Mouse (Mus musculus): ENCODE results near the gene Bex1.
"Not testable (repeated sequence)": the region's sequence is repeated elsewhere in the genome, so short reads cannot be mapped to it uniquely, and the experiment has no call there.

The Bex1 gene

DNA sequence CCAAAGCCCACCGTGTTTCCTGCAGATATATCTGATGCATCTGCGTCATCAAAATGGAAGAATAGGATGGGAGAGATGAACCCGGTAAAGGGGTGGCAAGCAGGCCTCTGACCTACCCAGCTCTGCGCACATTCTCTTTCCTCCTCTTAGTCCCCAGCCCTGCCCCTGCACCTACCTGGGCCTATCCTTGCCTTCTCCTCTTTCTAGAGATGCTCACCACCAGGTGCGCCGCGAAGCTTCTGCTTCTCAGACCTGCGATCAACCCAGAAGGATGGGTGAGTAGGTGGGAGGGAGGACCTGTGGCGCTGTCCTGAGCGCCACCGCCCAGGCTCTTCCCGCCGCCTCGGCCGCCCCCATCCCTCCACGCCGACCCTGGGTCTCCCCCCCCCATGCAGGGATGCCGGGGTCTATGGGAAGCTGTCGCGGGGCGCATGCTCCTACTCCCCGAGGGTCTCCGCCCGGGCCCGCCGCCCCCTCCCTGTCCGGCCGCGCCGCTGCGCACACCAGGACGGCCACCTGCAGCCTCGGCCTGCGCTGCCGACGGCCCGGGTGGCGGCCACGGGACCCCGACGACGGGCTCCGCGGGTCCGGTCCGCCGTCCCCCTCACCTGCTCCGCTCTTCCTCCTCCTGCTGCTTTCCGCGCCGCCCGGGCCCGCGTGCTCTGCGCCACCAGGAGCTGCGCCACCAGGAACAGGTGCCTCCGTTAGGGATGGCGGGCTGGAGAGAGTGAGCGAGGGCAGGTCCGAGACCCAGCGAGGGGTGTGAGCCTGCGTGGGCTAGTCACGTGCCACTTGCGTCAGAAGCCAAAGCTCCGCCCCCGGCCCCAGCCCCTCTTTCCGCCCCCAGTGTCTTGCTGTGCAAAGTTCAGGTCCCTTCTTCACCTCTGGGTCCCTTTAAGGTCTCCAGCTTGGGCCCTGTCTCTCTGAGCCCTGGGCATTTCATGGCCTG is at the start of gene Bex1, which contains the start of gene Tceal7:
Gene Bex1 (minus strand): TSS at position 785 of the 949 bp plus-strand sequence.
Gene Tceal7 (plus strand): TSS at position 51 of the 949 bp plus-strand sequence.
- DNase-seq (ENCODE audit: extremely low read depth, insufficient read length, low spot score), result not testable (repeated sequence)

DNA sequence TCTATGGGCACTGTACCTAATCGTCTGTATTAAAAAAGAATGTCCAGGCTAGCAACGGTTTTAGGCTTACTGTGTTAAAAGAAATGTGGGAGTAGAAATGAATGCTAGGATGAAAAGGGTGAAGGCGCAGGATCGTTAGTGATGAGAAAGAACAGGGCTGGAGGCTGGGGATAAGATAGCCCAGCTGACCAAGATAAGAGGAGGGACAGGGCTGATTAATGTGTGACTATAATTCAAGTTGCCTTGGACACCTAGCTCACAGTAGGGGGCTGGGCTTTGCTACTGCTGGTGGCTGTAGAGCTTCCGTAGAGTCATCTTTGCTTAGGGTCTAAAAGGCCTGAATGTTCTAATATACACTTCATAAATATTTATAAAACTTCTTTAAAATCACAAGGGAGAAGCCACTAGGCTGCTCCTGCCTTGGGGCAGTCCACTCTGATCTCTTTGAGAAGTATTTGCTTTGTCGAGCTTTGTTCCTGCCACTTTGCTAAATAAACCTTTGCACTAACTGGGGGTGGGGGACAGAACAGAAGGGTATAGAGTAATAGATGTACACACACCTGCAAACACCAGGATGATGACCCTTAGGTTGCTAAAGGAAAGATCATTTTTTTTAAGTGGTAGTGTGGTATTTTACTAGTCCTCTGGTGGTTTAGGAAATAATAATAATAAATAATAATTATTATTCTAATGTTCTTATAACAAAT is 36.9 kb upstream of the Bex1 start:
- DNase-seq (ENCODE audit: extremely low read depth, insufficient read length, low spot score), result no peak

DNA sequence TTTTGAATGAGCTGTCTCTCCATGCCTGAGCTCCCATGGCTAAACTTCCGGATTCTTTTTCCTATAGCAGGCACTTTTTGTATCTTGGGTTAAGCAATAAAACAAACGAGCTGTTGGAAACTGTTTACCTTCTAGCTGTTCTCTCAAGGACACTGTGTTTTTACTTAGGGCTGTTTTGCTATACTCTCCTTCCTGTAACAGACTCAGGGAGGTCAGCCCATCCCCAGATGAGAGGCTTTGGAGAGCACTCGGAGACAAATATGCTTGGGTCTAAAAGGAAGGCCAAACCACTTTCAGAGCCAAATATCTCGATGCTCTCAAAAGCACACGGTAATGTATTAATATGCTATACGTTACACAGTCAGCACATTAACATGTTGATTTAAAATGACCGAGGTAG is 34.4 kb upstream of the Bex1 start:
- no peak for DNase-seq (ENCODE audit: extremely low read depth, insufficient read length, low spot score)

DNA sequence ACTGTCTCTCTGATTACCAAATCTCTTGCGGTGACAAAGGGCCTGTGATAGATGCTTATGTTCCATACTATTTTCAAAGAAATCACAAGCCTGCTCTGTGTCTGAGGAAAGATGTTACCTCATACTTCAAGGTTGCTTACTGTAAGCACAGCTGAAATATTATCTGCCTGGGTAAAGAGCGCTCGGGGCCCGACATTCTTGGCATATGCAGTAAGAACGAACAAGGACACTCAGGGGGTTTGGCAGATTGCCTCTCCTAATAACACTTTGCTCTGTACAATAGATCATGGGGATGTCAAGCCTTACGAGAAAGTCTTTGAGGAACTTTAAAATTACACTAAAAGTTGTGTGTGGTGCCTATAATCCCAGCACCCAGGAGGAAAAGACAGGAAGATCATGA is 33.5 kb upstream of the Bex1 start:
- DNase-seq (ENCODE audit: extremely low read depth, insufficient read length, low spot score), result no peak

DNA sequence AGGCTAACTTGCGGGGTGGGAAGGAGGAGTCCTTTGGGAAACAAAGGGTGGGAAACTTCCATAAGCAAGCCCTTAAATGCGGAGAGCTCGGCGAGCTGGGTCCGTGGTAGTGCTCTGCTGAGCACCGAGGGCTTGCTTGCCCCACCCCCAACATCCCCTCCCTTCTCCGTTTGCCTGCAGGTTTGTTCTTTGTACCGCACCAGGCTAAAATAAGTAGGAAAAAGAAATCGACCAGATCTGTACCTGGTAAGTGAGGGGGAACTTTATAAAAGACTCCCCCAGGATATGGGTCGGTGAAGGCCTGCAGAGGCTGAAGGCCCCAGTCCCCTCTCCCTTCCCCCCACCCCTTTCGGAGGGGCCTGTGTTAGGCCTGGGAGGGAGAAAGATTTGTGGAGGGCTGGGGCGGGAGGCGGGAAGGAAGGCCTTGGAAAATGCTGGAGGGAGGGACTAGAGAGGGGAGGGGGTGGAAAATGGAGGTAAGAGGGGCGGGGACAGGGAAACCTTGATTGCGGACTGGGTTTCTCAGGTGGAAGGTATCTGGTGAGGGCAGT is 30.3 kb upstream of the Bex1 start:
- DNase-seq (ENCODE audit: extremely low read depth, insufficient read length, low spot score), result peak; percentile 31

DNA sequence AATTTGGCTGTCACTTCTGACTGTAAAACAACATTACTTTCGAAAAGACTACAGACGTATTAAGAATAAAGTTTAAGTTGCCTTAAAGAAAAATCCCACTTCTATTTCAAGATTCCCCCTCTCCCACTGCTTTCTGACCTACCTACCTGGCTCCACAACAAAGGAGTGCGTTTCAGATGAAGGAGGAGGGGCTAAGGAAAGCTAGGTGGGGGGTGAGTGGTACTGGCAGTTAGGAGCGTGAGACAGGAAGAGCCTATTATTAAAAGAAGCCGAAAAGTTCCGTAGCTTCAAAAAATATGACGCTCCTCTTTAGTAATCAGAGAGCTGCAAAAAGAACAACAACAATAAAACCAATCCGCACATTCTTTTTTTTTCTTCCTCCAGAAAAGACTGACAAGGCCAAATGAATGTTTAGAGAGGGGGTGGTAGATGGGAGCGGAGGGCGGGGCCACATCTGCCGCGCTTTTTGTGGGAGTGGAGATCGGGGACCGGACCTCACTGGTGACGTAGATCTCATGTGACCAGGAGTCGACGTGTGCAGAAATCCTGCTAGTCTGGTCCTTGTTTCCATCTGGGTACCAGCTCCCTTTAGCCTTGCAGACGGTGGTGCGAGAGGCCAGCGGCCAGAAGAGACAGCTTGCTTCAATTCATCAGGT is 29.4 kb upstream of the Bex1 start, which contains the start of gene Tceal9:
Gene Tceal9 (plus strand): TSS at position 506 of the 656 bp plus-strand sequence.
- peak; percentile 82 for DNase-seq (ENCODE audit: extremely low read depth, insufficient read length, low spot score)

DNA sequence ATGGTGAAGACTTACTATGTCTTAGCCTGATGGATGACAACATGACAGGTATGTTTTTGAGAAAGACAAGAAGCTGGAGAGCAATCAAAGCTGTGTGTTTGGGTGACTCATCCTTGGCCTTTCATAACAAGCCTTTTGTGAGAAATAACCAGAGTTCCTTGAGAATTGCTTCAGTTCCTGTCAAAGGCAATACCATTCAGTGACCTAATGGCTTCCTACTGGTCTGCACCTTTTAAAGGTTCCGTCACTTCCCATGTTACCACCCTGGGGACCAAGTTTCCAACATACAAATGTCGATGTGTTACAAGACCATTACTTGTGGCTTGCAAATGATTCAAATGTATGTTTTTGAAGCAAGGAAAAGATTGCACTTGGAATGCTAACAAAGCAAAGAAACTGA is 27.9 kb upstream of the Bex1 start:
- no peak for DNase-seq (ENCODE audit: extremely low read depth, insufficient read length, low spot score)

DNA sequence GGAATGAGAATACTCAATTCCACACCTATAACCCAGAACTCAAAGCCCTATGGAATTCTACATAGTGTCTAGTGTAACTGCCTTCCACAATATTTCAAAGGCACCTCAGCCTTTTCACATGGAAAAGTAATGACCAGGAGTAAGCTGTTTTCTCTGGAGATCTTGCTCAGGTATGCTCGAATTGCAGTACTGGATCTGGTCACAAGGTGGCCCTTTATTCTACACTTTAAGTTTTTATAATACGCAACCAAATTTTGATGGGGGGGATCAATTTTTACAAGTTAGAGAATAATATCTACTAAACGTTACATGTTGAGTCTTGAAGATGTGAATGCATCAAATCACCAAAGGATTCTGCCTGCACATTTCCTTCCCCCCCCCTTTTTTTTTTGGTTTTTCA is 22.8 kb upstream of the Bex1 start:
- no peak for DNase-seq (ENCODE audit: extremely low read depth, insufficient read length, low spot score)

DNA sequence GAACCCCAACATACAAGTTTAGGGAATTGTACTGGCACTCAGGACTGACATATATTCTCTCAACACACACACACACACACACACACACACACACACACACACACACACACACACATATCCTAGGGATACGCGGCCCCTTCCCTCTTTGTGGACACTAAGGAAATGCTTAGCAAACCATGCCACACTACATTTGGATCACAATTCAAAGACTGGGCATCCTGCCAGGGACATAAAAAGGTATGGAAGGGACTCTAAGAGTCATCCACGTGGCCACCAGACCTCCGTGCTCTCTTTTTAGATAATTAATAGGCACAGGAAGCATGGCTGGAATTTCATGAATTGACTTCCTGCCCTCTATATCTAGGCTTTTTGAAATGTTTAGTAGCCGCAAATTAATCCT is 12.5 kb upstream of the Bex1 start:
- no peak for DNase-seq (ENCODE audit: extremely low read depth, insufficient read length, low spot score)

DNA sequence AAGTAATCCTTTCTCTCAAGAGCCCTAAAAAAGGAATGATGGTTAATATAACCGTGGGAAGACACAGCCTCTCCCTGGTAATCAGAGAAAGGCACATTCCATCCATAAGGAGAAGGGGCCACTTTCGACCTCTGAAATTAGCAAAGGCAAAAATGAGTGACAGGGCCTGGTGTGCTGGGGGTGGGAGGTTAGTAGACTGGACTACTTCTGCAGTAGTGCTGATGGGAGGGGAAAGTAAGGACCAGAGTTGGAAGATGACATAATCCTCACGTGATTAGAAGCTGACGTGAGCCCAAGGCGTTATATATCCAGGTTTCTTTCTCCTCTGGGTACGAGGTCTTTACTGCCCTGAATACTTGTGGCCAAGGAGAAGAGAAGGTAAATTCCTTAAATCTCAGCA is 8.4 kb upstream of the Bex1 start:
- DNase-seq (ENCODE audit: extremely low read depth, insufficient read length, low spot score), result no peak

DNA sequence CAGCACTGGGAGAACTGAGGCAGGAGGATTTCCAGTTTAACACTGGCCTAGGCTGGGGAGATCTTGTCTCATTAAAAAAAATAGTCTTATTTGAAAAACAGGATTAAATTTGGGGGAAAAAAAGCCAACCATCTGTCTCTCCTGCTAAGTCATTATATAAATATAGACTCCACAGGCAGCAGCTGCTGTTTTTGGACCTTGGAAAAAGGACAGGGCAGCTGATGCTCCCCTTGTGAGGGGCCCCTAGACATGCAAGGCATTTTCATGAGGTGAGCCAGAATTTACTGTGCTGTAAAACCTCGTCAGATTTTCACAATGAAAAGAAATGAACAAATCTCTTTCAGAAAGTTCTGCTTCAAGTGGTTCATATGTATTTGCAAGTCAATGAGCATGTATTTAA is 990 bp upstream of the Bex1 start:
- DNase-seq (ENCODE audit: extremely low read depth, insufficient read length, low spot score), result no peak

DNA sequence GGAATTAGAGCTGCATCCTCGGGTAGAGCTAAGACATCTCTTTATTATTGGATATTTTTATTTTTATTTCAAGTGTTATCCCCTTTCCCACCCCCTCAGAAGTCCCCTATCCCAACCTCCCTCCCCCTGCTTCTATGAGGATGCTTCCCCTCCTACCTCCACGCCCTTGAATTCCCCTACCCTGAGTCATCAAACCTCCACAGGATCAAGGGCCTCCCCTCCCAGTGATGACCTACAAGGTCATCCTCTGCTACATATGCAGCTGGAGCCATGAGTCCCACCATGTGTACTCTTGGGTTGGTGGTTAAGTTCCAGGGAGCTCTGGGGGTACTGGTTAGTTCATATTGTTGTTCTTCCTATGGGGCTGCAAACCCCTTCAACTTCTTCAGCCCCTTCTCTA is 1.9 kb downstream of the Bex1 start:
- DNase-seq (ENCODE audit: extremely low read depth, insufficient read length, low spot score), result no peak

DNA sequence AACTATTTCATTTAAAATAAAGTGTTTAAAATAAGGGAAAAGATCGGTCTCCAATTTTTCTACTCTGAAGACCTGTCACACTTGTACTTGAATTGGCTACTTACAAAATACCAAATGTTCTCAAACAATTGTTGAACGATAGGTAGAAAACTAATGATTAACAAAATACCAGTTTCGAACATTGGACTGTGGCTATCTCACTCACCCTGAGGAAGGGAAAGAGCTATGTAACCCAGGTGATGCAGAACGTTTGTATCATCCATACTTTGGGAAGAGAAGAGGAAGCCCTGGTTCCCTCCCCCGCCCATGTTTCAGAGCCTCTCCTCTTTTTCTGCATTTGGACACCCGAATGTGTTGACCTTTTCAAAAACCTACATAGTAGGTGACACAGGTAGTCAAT is 10.9 kb downstream of the Bex1 start:
- DNase-seq (ENCODE audit: extremely low read depth, insufficient read length, low spot score), result no peak

DNA sequence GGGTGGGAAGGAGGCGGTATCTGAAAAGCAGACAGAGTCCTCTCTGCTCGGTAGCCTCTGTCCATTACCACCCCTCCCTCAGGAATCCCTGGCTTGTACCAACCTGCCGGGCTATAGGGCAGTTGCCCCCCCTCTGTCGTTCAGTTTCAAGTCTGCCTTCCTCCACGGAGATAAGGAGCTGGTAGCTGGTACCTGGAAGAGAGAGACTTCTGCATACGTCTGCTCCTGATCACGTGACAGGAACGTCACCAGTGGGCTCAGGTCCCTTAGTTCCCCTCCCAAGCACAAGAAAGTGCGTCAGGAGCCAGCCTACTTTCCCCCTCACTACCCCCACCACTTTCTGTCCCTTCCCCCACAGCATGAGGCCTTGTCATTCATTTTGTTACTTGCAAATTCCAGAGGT is 11.6 kb downstream of the Bex1 start, which contains the start of gene Tceal5:
Gene Tceal5 (minus strand): TSS at position 213 of the 403 bp plus-strand sequence.
- no peak for DNase-seq (ENCODE audit: extremely low read depth, insufficient read length, low spot score)

DNA sequence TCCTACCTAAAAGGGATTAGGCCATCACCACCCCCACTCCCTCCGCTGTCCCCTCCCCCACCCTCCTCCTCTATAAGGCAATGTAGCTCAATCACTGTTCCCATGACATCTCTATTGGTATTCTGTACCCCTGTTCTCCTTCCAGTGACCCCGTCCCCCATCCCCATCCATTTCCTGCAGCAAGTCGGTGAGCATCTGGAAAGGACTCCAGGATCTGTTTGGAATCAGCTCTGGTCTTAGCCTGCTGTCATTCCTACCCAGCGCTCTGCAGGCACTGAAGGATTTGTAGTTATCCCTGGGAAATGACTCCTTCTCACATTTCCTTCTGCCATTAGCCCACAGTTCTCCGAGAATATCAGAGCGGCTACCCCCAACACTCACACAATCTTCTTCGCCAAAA is 12.1 kb downstream of the Bex1 start:
- no peak for DNase-seq (ENCODE audit: extremely low read depth, insufficient read length, low spot score)

DNA sequence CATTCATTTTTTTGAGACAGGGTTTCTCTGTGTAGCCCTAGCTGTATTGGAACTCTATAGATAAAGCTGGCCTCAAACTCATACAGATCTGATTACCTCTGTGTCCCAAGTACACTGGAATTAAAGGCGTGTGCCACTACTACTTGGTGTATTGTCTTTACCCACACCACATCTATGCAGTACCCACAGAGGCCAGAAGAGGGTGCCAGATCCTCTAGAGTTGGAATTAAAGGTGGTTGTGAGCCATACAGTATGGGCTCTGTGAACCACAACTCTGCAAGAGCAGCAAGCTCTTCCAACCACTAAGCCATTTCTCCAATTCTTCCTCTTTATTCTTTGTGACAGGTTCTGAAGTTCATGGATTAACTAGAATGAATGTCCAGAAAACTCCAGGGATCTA is 18.4 kb downstream of the Bex1 start:
- no peak for DNase-seq (ENCODE audit: extremely low read depth, insufficient read length, low spot score)

DNA sequence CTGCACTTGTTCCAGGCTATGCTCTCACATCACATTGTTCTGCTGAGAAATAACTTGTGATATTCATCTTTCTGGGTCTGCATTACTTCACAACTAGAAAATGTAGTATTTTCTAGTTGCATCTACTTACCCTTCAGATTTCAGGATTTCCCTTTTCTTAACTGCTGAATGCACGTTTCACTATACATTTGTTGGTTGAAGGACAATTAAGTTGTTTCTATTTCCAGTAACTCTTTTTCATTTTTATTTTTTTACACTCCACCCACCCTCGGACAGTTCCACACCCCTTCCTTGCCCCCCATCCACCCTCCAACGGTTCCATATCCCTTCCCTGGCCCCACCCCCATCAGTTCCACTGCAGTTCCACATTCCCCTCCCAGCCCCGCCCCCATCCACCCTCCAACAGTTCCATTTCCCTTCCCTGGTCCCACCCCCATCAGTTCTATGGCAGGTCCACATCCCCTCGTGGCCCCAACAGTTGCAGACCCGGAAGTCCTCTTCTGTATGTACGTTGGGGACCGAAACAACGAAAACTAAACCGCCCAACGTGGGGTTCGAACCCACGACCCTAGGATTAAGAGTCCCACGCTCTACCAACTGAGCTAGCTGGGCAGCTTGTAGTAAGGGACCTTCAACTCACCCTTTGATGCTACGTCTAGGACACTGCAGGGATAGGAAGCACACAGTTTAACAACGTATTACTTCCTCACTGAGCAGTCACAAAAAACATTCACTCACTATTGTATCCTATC is 19.9 kb downstream of the Bex1 start:
- no peak for DNase-seq (ENCODE audit: extremely low read depth, insufficient read length, low spot score)

DNA sequence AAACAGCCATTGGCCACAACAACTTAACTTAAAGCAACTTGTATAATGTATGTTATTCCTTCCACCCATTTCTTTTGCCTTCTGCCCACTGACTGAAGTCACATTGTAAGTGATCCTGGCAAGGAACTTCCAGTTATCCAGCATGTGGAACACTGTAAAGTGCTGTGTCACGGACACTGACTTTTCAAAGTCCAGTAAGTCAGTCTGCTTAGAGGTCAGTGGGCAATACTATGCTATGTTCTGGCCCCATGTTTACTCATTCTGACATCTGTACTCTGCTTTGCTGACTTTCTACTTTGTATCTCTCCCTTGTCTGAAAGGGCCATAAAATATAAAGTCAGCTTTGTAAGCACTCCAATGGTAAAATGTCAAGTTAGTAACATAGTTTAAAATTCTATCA is 32.2 kb downstream of the Bex1 start:
- DNase-seq (ENCODE audit: extremely low read depth, insufficient read length, low spot score), result no peak

DNA sequence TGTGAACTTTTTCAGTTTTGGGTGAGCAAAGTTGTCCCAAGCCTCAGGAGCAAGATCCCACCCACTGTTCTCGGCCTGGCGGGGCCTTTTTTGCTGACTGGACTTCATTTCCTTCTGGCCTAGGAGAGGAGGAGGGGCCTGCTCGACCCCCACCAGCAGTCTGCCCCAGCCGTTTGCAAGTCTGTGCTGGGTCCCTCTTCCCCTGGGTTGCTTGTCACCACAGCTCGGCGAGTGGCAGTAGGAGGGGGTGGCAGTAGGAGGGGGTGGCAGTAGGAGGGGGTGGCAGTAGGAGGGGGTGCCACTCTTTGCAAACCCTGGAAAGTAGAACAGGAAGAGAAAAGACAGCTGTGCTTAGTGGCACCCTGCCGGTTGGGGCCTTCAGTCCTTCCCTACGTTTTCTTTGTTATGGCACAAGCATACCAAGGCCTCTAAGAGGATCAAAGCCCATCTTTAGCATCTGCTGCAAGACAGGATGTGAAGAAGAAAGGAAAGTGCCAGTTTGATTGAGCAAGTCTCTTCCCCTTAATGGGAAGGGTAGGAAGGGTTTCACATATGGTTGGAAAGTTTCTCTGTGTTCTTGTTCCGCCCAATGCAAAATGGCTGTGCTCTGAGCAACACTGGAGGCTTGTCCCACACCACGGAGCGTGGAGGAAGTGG is 34.3 kb downstream of the Bex1 start:
- DNase-seq (ENCODE audit: extremely low read depth, insufficient read length, low spot score), result no peak

DNA sequence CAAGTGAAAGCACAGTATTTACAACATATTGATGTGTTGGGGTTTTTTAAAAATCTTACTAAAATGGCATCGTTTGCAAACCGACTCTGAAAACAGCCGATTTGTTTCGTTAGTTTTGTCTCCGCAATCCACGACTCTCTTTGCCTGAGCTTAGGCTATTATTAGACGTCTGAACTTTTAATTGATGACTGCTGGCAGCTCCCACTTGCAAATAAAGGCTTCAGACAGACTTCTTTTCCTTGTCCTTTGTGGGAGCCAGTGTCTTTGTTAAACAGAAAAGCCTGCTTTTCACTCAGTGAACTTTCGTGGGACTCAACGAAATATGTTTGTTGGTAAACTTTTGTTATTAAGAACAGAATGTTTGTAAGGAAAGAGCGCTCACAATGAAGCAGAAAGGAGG is 42.5 kb downstream of the Bex1 start:
- DNase-seq (ENCODE audit: extremely low read depth, insufficient read length, low spot score), result no peak

Data from 3134 (cell line).